Mouse (Mus musculus): ENCODE results near the gene Ylpm1. TPM values are rescaled to one million over a fixed set of nuclear protein-coding genes. Genes with fewer than 3 reads are reported as not detected.

The Ylpm1 gene
- polyA plus RNA-seq, 1 experiment from 2014 or later, result 26.4 TPM

DNA sequence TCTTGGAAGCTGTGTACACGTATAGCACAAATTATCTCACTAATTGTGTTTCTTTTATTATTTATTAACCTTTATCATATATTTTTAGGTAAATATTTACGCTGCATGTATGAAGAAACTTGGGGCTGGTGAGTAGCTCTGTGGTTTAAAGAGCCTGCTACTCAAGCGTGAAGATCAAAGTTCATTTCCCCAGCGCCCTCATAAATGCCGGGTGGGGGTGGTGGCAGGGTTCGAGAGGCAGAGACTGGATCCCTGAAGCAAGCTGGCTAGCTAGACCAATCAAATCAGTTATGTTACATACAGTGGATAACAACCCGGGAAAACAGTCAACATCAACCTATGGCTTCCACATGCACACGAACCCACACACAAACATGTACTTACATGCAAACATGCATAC is 107.0 kb downstream of the Ylpm1 start:
- Histone ChIP-seq H3K27ac (ENCODE audit: low read length) (no peak overlapping the region), H3K9me3 (ENCODE audit: low read length) (no peaks in the 10 kb centered on the region), H3K27me3 (ENCODE audit: insufficient read depth, low read length) (no peaks in the 10 kb centered on the region), H3K4me2 (replicated peaks; ENCODE audit: low read depth, low read length) (no peak overlapping the region), H3K36me3 (ENCODE audit: insufficient read depth, low read length) (no peaks in the 10 kb centered on the region), H3K4me1 (ENCODE audit: insufficient read depth, low read length) (peaks cover 6% of the 10 kb centered on the region; the same call in 1 of the 2 replicates), H3K9ac (replicated peaks; ENCODE audit: low read length) (no peak overlapping the region), H3K4me3 (ENCODE audit: low read length) (no peak overlapping the region)
- ATAC-seq (ENCODE audit: low FRiP score, low TSS enrichment), result no peak
- WGBS, result 52% methylated on average over 8 of the region's 8 CpGs

DNA sequence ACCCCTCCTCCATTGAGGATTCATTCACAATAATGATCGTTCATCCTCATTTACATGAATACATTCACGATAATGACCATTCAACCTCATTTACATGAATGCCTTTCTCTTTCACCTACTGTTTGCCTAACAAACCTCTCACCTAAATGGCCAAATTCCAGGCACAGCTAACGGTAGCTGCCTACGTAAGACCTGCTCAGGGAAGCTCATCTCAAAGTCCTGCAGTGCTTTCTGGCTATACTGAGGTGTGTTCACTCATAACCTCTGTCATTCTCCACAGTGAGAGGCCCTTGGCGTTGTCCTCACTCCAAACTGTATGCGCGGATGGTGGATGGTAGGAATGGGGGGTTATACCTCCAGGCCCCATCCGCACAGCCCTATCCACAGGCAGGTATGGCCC is 108.7 kb downstream of the Ylpm1 start:
- WGBS, result 87% methylated on average over 8 of the region's 8 CpGs
- Histone ChIP-seq H3K4me3 (ENCODE audit: low read length) (no peak overlapping the region), H3K27ac (ENCODE audit: low read length) (no peak overlapping the region), H3K9me3 (ENCODE audit: low read length) (no peaks in the 10 kb centered on the region), H3K36me3 (ENCODE audit: insufficient read depth, low read length) (no peaks in the 10 kb centered on the region), H3K4me1 (ENCODE audit: insufficient read depth, low read length) (peaks cover 12% of the 10 kb centered on the region), H3K27me3 (ENCODE audit: insufficient read depth, low read length) (no peaks in the 10 kb centered on the region), H3K9ac (replicated peaks; ENCODE audit: low read length) (no peak overlapping the region), H3K4me2 (replicated peaks; ENCODE audit: low read depth, low read length) (no peak overlapping the region)
- no peak for ATAC-seq (ENCODE audit: low FRiP score, low TSS enrichment)

DNA sequence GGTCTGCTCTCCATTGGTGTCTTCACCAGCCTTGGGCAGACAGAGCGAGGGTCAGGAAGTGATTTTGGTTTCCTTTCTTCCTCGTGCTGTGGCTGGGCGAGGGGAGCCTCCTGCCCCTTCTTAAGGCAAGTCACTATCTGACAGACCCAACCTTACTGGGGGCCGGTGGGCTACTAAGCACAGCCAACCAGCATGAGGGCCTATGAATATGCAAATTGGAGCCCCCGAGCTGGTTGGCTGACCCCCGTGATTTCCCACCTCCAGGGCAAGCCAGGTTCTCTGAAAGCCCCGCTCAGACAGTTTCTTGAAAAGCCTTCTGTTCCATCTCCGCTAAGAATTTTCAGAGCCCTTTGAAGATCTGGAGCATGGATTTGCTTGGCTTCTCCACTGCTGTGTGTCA is 110.2 kb downstream of the Ylpm1 start:
- WGBS, result 4% methylated on average over 8 of the region's 8 CpGs
- peak overlapping the region; percentile 46 for H3K4me2 ChIP-seq (replicated peaks; ENCODE audit: low read depth, low read length)
- no peaks in the 10 kb centered on the region for H3K9me3 ChIP-seq (ENCODE audit: low read length)
- no peaks in the 10 kb centered on the region for H3K36me3 ChIP-seq (ENCODE audit: insufficient read depth, low read length)
- peak overlapping the region; percentile 19 for H3K4me3 ChIP-seq (ENCODE audit: low read length)
- peaks cover 16% of the 10 kb centered on the region for H3K4me1 ChIP-seq (ENCODE audit: insufficient read depth, low read length)
- ATAC-seq (ENCODE audit: low FRiP score, low TSS enrichment), result no peak
- H3K9ac ChIP-seq (replicated peaks; ENCODE audit: low read length), result peak overlapping the region; percentile 25; the same call in 1 of the 2 replicates
- H3K27ac ChIP-seq (ENCODE audit: low read length), result no peak overlapping the region
- no peaks in the 10 kb centered on the region for H3K27me3 ChIP-seq (ENCODE audit: insufficient read depth, low read length)

DNA sequence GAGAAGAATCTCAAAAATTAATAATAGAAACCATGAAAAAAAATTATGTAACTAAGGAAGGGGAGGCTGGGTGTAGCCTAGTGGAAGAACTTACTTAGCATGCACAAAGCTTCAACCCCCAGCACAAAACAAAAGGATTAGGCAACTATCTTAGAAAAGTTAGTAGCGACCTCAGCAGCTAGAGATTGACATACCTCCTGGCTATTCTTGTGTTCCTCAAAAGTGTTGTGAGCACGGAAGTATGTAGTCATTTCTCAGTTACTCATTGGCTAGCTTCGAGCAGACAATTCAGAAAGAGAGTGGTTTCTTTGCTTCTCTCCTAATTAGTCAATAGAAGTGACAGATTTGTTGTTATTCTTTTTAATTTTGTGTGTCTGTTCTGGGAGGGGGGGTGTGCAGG is 112.5 kb downstream of the Ylpm1 start:
- Histone ChIP-seq H3K27ac (ENCODE audit: low read length) (no peak overlapping the region), H3K4me2 (replicated peaks; ENCODE audit: low read depth, low read length) (no peak overlapping the region), H3K9ac (replicated peaks; ENCODE audit: low read length) (no peak overlapping the region), H3K4me3 (ENCODE audit: low read length) (no peak overlapping the region), H3K27me3 (ENCODE audit: insufficient read depth, low read length) (no peaks in the 10 kb centered on the region), H3K36me3 (ENCODE audit: insufficient read depth, low read length) (no peaks in the 10 kb centered on the region; the same call in 1 of the 2 replicates), H3K4me1 (ENCODE audit: insufficient read depth, low read length) (peaks cover 38% of the 10 kb centered on the region), H3K9me3 (ENCODE audit: low read length) (no peaks in the 10 kb centered on the region)
- 66% methylated on average over 3 of the region's 3 CpGs for WGBS
- ATAC-seq (ENCODE audit: low FRiP score, low TSS enrichment), result no peak

DNA sequence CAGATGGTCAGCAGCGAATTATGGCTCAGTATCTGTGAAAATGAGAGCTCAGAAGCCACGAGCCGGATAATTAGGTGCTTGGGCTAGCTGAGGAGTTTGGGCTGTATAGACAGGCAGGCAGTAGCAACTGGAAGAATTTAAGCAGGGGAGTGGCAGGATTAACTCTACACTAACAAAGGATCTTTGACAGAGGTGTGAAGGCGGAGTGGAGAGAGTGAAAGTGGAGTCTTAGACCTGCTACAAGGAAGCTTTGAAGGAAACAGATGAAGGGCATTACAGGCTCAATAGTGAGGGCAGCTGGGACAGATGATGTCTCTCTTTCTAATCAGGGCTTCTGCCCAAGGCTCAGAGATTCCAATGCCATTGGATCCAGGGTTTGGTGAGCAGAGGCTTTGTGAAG is 113.3 kb downstream of the Ylpm1 start:
- no peaks in the 10 kb centered on the region for H3K9me3 ChIP-seq (ENCODE audit: low read length)
- H3K4me3 ChIP-seq (ENCODE audit: low read length), result no peak overlapping the region
- WGBS, result 58% methylated on average over 4 of the region's 4 CpGs
- no peak overlapping the region for H3K4me2 ChIP-seq (replicated peaks; ENCODE audit: low read depth, low read length)
- no peak for ATAC-seq (ENCODE audit: low FRiP score, low TSS enrichment)
- no peaks in the 10 kb centered on the region; the same call in 1 of the 2 replicates for H3K36me3 ChIP-seq (ENCODE audit: insufficient read depth, low read length)
- H3K27ac ChIP-seq (ENCODE audit: low read length), result no peak overlapping the region
- H3K9ac ChIP-seq (replicated peaks; ENCODE audit: low read length), result no peak overlapping the region
- H3K27me3 ChIP-seq (ENCODE audit: insufficient read depth, low read length), result no peaks in the 10 kb centered on the region
- H3K4me1 ChIP-seq (ENCODE audit: insufficient read depth, low read length), result peaks cover 38% of the 10 kb centered on the region

DNA sequence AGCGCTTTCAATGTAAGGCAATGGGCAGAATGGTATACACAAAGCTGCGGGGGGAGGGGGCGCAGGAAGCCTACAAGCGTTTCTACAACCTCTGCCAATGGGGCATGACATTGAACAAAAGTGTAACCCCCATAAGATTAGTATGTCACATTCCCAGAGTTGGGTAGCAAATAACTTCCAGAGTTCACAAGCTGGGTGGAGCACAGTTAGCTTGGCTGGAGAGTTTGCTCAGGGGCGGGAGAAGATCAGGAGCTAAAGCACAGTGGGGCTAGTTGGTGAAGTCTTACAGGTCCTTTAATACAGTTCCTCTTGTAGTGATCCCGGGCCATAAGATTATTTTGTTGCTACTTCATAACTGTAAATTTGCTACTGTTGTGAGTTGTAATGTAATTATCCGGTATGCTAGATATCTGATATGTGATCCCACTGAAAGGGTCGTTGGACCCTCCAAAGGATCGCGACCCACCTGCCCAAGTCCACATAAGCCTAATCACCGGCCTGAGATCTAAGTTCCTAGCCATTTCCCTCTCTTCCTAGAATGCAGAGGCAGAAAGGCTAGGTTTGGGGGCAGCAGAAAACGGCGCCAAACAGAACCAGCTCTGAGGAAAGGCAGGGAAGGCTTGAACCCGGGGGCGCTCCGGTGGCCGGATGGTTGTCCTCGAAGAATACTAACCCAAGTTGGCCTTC is 114.0 kb downstream of the Ylpm1 start:
- WGBS, result 12% methylated on average over 18 of the region's 18 CpGs
- Histone ChIP-seq H3K36me3 (ENCODE audit: insufficient read depth, low read length) (no peaks in the 10 kb centered on the region; the same call in 1 of the 2 replicates), H3K9me3 (ENCODE audit: low read length) (no peaks in the 10 kb centered on the region), H3K4me2 (replicated peaks; ENCODE audit: low read depth, low read length) (peak overlapping the region; percentile 93), H3K27me3 (ENCODE audit: insufficient read depth, low read length) (no peaks in the 10 kb centered on the region), H3K4me3 (ENCODE audit: low read length) (peak overlapping the region; percentile 82), H3K9ac (replicated peaks; ENCODE audit: low read length) (peak overlapping the region; percentile 96), H3K4me1 (ENCODE audit: insufficient read depth, low read length) (peaks cover 38% of the 10 kb centered on the region), H3K27ac (ENCODE audit: low read length) (peak overlapping the region; percentile 87)
- ATAC-seq (ENCODE audit: low FRiP score, low TSS enrichment), result peak; percentile 28; the same call in 1 of the 2 replicates

DNA sequence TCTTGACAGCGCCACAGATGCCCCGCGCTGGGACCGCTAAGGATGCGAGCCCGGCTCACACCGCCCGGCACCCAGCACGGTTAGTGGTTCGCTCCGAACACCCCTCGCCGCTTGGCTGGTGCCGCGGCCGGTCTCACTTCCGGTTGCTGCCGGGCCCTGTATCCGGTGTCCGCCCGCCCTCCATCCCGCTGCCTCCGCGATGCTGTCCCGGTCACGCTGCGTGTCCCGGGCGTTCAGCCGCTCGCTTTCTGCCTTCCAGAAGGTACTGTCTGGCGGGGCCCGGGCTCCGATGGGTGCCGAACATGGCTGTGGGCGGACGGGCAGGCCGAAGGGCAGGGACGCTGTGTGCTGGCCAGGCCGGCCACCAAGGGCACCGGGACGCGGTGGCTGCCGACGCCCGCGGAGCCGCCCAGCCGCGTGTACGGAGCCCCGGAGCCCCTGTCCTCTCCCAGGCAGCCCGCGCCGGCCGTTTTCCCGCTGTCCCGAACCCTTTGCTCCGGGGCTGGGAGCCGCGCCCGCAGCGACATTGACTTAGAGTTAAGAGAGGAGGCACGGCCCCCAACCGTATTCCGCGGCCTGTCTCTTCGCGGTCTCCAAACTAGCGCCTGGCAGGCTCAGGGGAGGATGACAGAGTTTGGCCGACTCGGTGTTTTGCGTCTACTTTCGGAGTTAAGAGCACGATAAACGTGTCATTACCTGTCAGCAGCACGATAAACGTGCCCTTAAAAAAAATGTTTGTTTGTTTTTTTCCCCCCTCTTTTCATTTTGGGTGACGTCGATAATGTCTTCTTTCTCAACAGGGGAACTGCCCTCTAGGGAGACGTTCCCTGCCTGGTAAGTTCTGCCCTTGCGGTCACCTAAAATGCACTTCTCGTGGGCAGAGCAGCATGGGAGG is 114.8 kb downstream of the Ylpm1 start, which contains the start of the genes Prox2 and Dlst:
Gene Prox2 (minus strand): TSS at position 62 of the 895 bp plus-strand sequence.
Gene Dlst (plus strand): TSS at position 136 of the 895 bp plus-strand sequence.
- peaks cover 38% of the 10 kb centered on the region for H3K4me1 ChIP-seq (ENCODE audit: insufficient read depth, low read length)
- H3K4me3 ChIP-seq (ENCODE audit: low read length), result peak within 1 kb of the TSS; percentile 82
- WGBS, result under 1% methylated on average over 83 of the region's 83 CpGs
- peak within 1 kb of the TSS; percentile 93 for H3K4me2 ChIP-seq (replicated peaks; ENCODE audit: low read depth, low read length)
- H3K27ac ChIP-seq (ENCODE audit: low read length), result peak within 1 kb of the TSS; percentile 87
- H3K36me3 ChIP-seq (ENCODE audit: insufficient read depth, low read length), result peaks cover 7% of the 10 kb centered on the region; the same call in 1 of the 2 replicates
- no peaks in the 10 kb centered on the region for H3K9me3 ChIP-seq (ENCODE audit: low read length)
- ATAC-seq (ENCODE audit: low FRiP score, low TSS enrichment), result peak; percentile 95
- no peaks in the 10 kb centered on the region for H3K27me3 ChIP-seq (ENCODE audit: insufficient read depth, low read length)
- peak within 1 kb of the TSS; percentile 96 for H3K9ac ChIP-seq (replicated peaks; ENCODE audit: low read length)

DNA sequence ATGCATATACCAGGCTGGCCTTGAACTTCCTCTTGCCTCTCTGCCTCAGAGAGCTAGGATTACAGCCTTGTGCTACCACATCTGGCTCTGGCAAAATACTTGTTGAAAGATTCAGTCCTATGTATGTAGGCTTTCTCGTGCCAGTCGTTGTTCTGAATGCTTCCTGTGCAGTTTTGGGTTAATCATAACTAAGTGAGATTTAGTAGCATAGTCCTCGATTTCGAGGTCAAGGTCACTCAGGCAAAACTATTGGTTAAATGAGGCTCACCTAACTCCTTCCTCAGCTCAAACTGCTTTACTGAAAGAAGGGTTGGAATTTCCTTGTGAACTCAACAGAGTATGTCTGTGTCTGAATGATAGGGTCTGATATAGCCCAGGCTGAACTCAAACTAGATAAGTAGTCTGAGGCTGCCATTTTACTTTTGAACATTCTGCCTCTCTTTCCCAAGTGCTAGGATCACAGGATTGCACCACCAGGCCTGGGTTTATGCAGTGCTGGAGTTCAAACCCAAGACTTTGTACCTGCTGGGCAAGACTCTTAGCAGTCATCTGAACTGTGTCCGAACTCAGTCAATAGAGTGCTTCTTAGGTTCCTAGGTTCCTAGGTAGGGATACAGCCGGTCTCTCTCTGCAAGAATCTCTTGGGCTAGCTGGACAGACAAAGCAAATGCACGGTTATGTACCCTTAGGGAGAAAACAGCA is 116.6 kb downstream of the Ylpm1 start:
- no peaks in the 10 kb centered on the region for H3K9me3 ChIP-seq (ENCODE audit: low read length)
- 0 out of 2 replicates have a peak overlapping the region, but pooled peaks have one; percentile 36 for H3K9ac ChIP-seq (replicated peaks; ENCODE audit: low read length)
- H3K4me1 ChIP-seq (ENCODE audit: insufficient read depth, low read length), result peaks cover 31% of the 10 kb centered on the region
- no peak overlapping the region for H3K4me3 ChIP-seq (ENCODE audit: low read length)
- WGBS, result 77% methylated on average over 7 of the region's 7 CpGs
- H3K4me2 ChIP-seq (replicated peaks; ENCODE audit: low read depth, low read length), result peak overlapping the region; percentile 93
- no peak for ATAC-seq (ENCODE audit: low FRiP score, low TSS enrichment)
- peaks cover 8% of the 10 kb centered on the region; the same call in 1 of the 2 replicates for H3K36me3 ChIP-seq (ENCODE audit: insufficient read depth, low read length)
- H3K27me3 ChIP-seq (ENCODE audit: insufficient read depth, low read length), result no peaks in the 10 kb centered on the region
- peak overlapping the region; percentile 27; the same call in 1 of the 2 replicates for H3K27ac ChIP-seq (ENCODE audit: low read length)

DNA sequence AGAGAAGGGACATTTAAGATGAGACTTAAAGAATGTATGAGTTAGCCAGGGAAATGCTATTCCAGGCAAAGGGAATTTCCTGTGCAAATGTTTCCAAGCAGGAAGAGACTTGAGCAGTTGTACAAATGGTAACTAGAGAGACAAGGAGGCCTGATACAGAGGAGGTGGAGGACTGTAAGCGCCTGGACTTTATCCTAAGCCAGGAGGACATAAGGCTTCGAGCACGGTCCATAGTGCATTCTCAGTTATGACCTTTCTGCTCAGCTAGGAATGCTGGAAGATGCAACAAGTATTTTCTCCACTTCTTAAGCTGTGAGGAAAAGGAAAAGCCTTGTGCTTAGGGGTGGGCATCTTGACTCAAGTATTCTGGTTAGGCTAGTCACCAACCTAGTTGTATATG is 117.2 kb downstream of the Ylpm1 start:
- peak overlapping the region; percentile 27; the same call in 1 of the 2 replicates for H3K27ac ChIP-seq (ENCODE audit: low read length)
- no peaks in the 10 kb centered on the region for H3K9me3 ChIP-seq (ENCODE audit: low read length)
- no peak overlapping the region for H3K4me2 ChIP-seq (replicated peaks; ENCODE audit: low read depth, low read length)
- ATAC-seq (ENCODE audit: low FRiP score, low TSS enrichment), result no peak
- WGBS, result 73% methylated on average over 3 of the region's 3 CpGs
- peaks cover 31% of the 10 kb centered on the region for H3K4me1 ChIP-seq (ENCODE audit: insufficient read depth, low read length)
- no peak overlapping the region for H3K9ac ChIP-seq (replicated peaks; ENCODE audit: low read length)
- no peaks in the 10 kb centered on the region for H3K27me3 ChIP-seq (ENCODE audit: insufficient read depth, low read length)
- peaks cover 9% of the 10 kb centered on the region for H3K36me3 ChIP-seq (ENCODE audit: insufficient read depth, low read length)
- H3K4me3 ChIP-seq (ENCODE audit: low read length), result no peak overlapping the region
